Mouse (Mus musculus) frontal cortex, postnatal 36 days (tissue): Measurements from ENCODE around the gene Pole2.
"Not testable (repeated sequence)": the region's sequence is repeated elsewhere in the genome, so short reads cannot be mapped to it uniquely, and the experiment has no call there.

Experiments used
- DNase-seq, 2 experiments: peaks; one replicate each; pipeline ENCODE4 v3.0.0; 2022; ENCODE audit warnings: low spot score in 2 of 2

The Pole2 gene

DNA sequence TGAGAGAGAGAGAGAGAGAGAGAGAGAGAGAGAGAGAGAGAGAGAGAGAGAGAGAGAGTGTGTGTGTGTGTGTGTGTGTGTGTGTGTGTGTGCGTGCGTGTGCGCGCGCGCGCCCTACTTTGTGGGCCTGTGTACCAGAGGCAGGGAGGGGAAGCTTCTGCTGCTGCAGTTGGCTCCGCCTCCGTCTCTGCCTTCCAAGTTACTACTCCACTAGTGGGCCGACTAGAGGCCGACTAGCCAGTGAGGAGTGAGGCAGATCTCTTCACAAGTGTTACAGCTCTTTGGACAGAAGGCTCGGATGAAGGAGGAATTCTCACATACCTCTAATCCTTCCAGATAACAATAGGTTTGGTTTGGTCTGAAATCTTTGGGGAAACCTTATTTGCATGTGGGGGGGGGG, 48.6 kb downstream of the Pole2 start:
- no peak for DNase-seq

DNA sequence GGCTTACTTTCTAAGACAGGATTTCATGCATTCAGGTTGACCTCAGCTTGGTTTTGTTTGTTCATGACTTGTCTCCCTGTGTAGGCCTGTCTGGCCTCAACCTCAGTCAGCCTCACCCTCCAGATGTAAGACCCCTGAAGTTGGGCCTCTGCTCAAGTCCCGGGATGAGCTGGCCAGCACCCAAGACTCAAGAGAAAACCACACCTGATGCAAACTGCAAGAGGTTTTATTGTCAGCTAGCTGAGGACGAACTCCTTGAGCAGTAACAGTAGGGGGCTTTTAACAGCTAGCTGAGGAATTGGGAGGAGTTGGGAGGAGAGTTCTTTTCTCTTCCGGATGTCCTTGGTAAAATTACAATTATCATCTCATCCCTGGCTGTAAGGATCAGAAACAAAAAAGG, 50.5 kb downstream of the Pole2 start:
- no peak for DNase-seq

DNA sequence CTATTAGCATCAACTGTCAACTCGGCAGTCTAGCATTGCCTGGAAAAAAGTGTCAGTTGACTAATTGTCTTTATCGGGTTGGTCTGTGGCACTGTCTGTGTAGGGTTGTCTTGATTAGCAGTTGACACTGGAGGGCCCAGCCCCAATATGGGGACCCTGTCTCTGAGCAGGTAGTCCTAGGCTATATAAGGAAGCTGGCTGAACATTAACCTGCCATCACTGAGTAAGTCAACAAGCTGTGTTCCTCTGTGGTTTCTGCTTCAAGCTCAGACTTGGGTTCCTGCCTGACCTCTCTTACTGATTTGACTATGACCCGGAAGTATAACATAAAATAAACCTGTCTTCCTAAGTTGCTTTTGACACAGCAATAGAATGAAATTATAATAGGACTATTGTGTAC, 52.0 kb downstream of the Pole2 start:
- no peak for DNase-seq

DNA sequence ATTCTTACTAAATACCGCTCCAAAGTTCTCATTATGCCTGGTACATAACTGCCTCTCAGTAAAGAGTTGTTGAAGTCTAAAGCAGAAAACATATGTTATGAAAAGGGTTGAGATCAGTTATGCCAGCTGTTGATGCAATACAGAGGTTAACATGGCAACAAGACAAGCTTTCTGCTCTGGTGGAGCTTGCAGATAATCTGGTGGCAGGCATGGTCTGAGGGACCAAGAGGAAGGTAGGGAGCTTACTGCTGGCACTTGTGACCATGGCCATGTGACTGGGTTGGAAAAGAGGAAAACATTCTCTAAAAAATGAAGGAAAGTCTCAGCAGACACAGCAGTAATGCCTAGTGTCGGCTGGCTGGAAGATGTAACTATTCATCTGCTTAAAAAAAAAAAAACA, 56.7 kb downstream of the Pole2 start:
- DNase-seq, result no peak

DNA sequence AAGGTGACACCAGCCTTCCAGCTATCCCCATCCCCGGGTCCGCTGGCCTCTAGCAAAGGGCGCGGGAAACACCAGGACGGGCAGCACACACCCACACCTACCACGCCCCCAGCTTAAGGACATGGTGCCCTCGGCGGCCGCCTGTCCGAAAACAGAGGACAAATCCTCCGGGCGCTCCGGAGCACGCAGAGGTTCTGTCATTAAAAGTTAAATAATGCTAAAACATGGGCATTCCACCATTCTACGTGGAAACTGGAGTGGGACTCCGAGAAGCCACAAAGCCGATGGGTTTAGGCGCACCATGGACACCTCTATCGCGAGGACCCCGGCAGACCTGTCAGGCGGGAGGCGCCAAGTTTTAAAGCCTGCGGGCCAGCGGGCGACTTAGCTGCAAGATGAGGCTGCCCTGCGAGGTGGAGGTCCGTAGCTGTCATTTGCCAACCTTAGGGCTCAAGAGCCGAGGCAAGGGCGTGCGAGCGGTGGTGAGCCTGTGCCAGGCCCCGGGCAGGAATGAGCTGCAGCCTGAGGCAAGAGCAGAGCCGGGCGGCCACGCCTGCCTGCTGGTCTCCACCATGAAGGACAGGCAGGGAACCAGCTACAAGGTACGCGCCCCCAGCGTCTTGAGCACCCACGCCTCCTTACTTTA, 59.4 kb downstream of the Pole2 start, which contains the start of gene Lrr1:
Lrr1 (plus strand) TSS at position 354 of the 646 bp plus-strand sequence.
- peak; percentile 88 to 91 for DNase-seq

DNA sequence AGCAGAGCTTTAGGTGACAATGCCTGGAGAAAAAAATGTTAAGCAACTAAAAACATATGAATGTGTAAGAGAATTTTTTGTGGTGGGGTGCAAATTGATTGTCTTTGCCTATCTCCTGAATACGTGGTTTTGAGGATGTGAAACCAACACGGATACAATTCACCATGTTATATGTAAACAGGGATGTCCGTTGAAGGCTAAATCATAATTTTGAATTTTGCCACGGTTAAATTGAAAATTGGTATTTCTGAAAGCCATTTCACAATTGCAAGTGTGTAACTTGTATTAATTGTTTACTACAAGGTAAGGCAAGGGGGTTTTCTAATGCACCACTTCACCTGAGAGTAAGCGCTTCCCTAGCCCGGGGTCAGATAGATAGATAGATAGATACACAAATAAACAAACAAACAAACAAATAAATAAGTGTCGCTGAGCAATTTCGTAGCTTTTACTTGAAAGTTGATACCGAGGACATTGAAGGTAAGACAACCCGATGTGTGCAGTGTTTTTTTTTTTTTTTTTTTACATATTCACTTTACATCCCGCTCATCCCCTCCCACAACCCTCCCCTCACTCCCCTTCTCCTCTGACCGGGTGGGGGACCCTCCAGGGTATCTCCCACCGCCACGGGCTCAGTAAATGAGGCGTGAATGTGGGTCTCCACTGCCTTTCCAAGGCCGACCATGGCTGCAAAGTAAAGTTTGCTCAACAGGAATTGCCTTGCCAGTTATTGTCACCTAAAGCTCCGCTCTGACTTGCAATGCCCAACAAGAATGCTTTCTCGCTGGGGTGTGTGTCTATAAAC, 60.1 kb downstream of the Pole2 start:
- no peak for DNase-seq

DNA sequence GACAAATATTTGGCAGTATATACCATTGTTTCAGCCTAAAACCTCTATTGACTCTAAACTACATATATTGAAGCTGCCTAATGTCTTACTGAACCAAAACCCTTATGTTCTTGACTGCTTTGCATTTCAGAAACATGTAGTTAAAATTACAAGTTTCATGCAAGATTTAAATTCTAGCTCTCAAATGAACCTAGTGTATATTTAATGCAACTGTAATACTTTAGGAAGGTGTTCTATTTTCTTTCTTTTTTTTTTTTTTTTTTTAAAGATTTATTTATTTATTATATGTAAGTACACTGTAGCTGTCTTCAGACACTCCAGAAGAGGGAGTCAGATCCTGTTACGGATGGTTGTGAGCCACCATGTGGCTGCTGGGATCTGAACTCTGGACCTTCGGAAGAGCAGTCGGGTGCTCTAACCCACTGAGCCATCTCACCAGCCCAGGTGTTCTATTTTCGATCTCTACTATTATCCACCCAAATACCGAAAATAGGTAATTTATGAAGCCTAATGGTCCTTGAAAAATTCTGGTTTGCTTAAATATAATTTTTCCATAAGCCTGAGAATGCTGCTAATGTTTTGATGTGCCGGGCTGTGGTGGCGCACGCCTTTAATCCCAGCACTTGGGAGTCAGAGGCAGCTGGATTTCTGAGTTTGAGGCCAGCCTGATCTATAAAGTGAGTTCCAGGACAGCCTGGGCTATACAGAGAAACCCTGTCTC, 61.0 kb downstream of the Pole2 start:
- DNase-seq, result not testable (repeated sequence)

DNA sequence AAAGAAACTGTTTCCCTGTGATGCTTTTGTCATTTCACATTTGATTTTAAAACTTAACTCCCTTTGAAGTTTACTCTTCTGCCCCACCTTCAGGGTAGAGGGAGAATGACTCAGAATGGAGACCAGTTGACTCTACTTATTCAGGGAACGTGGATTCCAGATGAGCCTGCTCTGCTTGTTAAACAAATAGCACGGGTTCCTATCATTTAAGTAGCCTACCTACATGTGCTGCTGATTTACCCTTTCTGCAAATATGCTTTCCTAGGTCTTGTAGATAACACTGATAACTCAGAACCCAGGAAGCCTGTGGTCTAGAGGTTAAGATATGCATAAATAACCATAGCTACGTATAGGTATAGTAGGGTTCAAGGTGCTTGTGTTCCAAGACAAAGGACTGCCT, 63.1 kb downstream of the Pole2 start:
- no peak for DNase-seq

DNA sequence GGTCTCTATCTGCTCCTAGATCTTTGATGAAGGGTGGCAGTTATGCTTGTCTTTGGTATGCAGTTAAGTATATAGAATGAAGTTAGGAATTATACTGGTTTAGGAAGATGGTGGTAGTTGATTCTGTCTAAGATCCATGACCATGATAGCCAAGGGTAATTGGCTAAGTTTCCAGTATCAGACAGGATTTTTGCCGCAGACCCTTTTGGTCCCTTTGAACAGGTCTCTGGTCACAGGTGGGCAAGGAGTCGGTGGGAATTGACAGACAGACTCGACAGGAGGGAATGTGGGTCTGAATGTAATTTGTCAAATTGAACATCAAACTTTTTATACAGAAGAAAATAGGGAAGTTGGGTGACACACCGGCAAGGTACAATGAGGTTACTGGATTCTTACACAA, 64.4 kb downstream of the Pole2 start:
- DNase-seq, result not testable (repeated sequence)

DNA sequence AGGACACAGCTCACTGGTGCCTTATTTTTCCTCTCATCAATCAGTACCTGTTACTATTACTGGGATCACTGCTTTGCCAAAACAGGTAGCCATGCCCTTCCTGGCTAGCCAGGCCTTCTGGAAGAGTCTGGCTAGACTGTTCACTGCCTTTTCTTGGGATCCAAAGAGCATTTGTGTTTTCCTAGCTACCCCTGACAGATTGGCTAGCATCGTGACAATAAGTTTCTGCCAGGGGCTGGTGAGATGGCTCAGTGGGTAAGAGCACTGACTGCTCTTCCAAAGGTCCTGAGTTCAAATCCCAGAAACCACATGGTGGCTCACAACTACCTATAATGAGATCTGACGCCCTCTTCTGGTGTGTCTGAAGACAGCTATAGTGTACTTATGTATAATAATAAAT, 67.3 kb downstream of the Pole2 start:
- not testable (repeated sequence) for DNase-seq

DNA sequence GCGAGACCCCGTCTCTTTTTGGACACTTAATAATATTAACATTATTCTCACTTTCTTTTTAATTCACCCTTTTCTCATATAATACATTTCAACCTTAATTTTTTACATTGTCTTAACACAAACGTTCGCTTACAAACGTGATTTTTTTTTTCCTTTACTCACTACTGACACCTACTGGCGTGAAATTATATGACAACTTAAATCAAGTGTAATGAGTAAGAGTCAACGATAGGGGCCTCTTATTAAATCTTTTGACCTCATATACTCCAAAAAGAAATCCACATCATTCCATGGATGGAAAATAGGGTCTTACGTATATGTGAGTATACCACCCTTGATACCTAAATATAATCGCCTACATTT, 68.4 kb downstream of the Pole2 start:
- peak in 1 of 2 experiments; percentile 22 for DNase-seq

DNA sequence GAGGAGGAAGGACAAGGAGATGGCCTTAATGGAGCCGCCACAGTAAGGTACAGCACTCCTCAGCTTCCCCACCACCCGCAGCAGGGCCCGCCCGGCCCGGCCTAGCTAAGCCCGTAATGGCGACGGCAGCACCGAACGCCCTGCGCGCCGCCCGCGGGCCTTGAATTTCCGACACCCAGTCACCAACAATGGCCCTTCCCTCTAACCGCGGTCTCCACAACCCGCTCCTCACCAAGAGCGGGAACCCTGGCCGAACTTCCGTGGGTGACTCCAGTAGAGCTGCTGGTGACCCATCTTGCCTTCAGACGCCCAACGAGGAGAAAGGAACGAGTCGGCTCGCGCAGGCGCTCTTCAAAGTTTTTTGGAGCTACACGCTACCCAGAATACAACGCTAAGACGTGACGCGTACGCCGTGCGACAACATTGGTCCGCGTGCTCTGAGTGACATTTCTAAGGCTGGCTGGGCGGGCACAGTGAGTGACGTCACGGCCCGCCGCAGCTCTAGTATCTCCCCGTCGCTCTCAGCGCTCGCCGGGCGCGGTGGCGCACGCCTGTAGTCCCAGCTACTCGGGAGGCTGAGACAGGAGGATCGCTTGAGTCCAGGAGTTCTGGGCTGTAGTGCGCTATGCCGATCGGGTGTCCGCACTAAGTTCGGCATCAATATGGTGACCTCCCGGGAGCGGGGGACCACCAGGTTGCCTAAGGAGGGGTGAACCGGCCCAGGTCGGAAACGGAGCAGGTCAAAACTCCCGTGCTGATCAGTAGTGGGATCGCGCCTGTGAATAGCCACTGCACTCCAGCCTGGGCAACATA, 69.0 kb downstream of the Pole2 start, which contains the start of gene Rps29:
Rps29 (minus strand) TSS at position 422 of the 813 bp plus-strand sequence.
- peak; percentile 98 to 99 for DNase-seq

DNA sequence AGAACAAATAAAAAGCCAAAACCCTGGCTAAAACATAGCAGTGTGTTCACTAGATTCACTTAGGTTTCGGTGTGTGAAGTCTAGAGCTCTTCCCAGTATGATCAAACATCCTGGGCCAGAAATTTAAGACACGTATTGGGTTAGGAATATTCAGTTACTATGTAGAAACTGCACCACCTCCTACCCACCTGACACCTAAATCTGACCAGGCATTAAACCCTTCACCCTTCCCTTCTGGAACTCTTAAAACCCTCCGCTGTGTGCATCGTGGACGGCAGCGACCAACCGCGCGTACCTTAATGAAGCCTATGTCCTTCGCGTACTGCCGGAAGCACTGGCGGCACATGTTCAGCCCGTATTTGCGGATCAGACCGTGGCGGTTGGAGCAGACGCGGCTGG, 69.6 kb downstream of the Pole2 start:
- no peak for DNase-seq

DNA sequence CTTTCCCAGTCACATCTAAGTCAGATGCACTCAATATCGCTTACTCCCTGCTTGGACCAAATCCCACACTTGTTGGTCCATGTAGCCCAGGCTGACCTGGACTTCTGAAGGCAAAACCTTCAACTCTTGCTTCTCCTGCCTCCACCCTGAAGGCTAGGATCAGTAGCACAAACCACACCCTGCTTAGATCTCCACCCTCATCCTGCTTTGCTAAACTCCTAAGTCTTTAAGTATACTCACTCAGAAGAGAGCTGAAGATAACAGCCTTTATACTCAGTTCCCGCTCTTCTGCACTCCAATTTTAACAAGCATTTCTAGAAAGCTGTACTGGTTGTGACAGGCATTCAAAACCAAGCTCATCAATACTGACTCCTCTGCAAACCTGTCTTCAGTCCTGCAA, 70.9 kb downstream of the Pole2 start:
- DNase-seq, result no peak

DNA sequence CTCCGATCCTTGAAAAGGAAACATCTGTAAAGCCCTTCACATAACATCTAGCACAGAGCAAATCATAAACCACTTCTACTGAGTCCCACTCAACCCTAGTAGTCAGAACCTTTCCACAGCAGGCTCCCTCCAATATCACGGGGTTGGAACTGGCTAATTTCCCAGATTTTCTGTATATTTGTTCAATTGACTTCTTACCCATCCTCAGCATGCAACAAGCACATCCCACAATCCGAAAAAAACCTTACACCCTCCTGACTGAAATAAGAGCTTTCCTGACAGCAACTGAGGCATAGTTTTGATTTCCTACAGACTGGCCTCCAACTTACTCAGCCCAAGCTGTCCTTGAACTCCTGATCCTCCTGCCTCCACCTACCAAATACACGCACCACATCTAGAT, 71.6 kb downstream of the Pole2 start:
- DNase-seq, result no peak

DNA sequence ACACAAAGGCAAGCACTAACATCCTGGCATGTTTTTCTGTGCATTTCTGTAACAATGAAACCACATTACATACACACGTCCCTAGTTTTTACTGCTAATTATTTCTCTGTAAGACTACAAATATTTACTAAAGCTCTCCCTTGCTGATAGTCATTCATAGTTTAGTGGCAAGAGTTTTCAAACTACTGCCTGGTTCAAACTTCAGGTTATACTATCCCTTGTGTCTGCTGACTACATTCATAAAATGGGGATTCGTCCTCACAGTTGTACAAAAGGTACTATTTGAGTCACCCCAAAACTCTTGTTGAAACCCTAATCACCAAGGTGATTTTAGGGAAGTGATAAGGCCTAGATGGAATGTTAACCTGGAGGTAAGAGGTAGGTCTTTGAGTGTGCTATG, 72.1 kb downstream of the Pole2 start:
- DNase-seq, result no peak
